Mouse (Mus musculus): Measurements from ENCODE around the gene Lpp.

Gene Lpp

DNA sequence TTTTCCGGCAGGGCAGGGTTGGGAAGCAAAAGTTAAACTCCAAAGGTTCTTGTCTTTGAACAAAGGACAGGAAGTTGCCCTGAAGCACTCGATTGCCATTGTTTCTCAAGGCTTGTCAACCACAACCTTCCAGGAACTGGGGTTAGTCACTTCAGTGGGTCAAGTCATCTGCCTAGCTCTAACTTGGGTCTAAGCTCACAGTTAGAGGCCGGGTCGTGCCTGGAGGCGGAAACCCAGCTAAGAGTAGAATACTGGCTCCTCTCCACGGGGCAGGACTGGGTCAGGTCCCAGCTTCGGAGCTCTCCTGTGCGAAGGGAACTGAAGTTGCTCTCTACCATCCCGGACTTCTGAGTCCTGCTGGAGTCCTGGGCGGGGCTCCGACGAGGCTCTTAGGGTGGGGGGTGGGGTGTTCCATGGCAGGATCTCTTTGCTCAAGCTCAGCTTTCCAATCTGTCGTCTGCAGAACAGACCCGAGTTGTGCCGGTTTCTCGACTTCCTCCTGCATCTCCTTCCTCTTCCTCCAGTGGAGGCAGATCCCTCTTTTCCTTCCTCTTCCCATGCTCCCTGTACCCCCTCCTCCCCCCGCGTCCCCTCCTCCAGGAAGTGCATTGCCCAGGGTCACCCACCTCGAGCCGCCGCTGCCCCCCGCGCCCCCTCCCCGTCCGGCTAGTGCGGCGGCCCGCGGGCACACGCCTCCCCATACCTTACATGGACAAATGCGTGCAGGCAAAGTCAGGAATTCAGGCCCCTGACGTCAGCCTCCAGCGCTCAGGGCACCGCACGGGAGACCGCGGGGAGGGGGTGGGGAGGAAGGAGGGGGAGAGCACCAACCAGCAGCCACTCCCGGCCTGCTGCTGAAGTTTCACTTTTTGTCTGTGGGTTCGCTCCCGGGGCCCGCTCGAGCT lies at the start of gene Lpp:
TSS of gene Lpp (plus strand) at position 857 of the 905 bp plus-strand sequence.
- DNase-seq = peak; percentile 67

DNA sequence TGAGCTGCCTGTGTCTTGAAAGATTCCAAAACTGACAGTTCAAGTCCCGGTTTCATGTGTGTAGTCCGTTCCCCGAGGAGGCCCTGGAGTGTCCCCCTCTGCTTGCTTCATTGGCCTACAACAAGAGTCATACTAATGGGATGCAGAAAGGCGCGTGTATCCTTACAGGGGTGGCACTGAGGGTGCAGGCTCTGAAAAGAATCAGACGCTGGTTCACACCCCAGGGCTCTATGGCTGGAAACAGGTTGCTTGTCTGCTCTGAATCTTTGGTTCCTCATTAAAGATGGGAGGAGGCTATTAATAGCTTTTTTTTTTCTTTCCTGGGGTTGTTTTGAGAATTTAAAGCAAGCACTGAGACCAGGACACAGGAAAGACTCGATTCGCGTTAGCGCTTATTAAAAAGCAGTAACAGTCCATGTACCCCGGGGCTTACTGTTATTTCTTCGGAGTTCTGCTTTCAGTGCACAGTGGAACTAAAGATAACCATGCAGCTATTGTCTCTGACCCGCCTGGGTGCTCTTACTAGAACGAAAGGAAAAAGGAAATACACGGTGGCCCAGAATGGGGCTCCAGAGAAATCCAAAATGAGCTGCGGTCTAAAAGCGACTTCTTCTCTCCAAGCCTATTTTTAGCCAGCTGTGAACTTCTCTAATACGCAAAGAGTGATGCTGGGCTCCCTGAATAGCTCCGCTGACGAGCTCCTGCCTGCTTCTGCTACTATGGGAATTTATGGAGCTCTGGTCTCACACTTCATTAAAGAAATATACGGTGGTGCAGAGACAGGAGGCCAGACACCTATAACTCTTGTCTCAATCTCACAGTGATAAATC lies 45.5 kb upstream of the Lpp start:
- DNase-seq = peak; percentile 23

DNA sequence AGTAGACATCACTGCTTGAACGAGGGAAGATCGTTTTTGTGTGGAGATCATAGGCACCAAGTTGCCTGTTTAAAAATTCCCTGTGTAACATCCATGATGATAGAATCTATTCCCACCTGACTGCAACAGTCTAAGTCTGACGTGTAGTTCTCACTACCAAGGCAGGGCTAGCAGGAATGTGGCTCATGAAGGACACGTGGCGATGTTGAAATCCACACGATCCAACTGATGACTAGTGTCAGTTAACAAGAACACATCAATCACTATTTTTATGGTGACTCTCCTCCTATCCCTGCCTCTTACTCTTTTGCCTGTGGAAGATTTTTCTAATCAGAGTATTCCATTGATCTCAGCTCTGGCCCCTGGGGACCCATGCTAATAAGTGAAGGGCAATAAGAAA lies 43.0 kb upstream of the Lpp start:
- DNase-seq = no peak

DNA sequence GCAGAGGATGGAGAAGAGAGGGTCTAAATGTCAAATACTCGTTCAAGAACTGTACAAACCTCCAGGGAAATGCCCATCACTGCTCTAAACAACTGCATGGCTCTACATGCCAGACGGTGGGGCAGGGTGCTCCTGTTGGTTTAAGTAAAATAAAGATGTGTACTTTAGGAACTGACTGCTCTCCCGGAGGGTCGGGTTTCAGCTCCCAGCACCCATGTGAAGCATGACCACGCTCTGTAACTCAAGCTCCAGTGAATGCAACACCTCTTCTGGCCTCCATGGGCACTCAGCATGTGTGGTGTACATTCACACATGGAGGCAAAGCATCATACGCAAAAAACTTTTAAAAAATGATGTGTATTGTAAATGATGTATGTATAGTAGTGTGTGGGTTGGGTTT lies 42.6 kb upstream of the Lpp start:
- DNase-seq = no peak

DNA sequence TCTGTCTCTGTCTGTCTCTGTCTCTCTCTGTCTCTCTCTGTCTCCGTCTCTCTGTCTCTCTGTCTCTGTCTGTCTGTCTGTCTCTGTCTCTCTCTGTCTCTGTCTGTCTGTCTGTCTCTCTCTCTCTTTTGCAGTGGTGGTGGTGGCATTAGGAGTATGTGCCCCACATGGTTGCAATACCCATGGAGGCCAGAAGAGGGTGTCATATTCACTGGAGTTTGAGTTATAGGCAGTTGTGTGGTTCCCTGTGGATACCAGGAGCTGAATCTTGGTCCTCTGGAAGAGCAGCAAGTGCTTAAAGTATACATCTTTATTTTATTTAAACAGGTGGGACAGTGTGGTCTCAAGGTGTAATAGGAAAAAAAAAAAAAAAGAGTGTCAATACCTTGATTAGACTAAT lies 41.5 kb upstream of the Lpp start:
- DNase-seq = no peak

DNA sequence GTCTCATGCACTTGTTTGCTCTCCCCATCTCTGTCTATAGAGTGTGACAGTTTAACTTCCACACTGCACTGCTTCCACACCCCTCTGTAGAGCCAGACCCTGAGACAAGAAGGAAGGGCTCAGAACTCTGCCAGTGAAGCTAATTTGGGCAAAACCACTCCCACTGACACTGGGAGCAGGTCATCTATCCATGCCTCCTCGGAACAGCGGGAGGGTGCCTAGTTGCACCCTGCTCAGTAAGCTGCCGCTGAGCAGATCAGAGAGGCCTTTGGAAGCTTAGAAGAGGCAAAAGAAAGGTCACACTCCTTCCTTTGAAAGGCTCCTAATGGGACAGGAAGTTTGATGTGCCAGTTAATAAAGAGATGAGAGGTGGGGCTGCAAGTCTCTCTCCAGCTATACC lies 39.5 kb upstream of the Lpp start:
- DNase-seq = no peak

DNA sequence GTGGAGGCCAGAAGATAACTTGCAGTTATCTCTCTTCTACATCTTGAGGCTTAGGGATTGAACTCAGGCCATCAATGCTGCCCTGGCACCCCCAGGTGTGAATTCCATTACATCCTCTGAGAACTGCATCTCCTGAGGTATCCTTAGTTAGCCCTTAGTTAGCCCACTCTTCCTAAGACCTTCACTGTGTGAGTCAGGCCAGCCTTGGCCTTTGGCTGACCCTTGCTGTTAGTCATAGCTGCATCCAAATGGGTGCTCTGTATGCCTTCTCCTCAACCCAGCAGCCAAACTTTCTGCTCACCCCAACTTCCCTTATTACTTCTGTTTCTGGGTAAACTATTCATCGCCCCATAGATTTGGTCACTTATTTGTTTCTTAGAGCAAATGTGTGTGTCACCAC lies 31.6 kb upstream of the Lpp start:
- no peak for DNase-seq

DNA sequence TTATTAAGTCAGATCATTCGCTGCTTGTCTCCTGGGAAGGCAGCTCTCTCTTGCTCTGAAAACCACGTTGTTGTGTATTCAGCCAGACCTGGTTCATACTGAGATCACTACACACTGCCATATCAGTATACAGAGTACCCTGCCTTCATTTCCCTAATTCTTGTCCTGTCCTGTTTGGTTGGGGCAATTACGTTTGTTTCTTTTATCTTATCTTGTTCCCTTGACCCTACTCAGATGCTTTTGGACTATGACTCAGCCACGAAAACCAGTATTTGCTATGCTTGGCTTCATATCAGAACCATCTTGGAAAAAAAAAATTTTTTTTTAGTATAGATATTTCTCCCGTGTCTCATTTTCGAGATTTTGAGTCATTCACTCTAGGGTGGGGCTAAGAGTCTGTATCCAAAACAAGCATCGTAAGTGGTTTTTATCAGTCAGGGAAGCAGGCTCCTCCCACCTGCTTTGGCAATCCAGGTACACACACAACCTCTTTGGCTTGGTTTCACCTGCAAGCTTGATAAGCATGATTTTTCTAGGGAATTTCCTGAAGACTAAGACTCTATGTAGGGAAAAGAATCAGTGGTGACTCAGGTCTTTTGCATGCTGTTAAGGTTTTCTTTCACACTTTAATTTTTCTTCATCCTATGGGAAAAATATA lies 29.1 kb upstream of the Lpp start:
- DNase-seq = no peak

DNA sequence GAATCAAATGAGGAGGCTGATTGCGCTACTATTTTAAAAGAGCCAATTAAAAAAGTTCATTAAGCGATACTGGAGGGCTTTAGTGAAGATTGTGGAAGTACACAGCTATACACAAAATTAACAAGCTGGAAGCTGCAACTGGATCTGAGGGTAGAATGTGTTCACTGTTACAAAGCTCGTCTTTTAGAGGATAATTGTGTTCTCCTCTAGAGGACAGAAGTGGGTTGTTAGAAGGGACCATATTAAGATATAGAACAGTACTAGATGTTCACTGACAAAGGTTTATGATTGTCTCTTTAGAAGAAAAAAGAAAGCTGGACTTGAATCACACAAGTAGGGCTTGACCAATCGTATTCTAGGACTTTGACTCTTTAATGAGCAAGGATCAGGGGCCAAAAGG lies 27.4 kb upstream of the Lpp start:
- no peak for DNase-seq

DNA sequence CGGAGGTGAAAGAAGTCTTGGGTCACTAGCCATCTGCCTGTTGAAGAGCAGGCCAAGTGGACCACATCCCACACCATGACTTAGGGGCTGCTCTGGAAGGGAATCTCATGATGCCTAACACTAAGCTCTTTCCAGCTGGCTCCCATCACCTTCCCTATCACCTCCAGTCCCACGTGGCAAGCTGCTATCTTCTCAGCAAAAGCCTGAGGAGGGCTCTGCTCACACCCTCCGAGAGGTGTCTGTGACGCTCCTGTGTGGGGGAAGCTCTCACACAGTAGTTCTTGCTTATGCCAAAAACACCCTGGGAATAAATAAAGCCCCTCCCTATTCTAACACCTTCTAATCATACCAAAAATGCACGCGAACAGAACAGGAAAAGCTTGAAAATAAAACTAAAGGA lies 26.2 kb upstream of the Lpp start:
- no peak for DNase-seq

DNA sequence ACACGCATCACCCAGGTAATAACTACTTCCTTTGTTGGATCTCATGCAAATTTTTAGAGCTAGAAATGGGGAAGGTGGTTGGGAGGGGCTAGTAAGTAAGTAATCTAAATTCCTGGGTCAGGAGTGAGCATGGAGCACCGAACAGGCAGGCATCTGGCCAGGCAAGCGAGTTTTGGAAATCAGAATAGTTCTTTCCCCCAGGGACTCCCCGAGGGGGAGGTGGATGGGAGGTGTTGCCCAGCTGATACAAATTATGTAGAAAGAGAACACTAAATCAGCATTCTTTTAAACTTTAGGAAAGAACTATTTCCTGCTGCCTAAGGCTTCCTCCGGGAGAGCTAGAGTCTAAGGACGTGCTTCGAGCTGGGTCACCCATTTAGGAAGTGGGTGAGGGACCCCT lies 25.8 kb upstream of the Lpp start:
- DNase-seq = no peak

DNA sequence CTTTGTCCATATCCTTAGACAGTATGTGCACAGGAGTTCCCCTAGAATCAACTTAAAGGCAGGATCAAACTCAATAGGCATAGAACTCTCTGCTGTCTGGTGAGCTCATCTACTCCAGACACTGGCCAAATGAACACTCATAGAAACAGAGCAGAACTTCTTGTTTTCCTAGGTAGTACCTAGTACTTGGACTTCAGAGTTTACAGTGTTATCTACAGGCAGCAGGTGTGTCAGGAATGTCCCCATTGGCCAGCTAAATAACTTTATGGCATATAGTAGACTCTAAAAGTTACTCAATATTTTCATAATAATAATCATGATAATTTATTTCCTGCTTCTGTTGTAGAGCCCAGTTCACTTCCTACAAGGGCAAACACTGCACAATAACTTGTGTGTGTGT lies 16.8 kb upstream of the Lpp start:
- no peak for DNase-seq

DNA sequence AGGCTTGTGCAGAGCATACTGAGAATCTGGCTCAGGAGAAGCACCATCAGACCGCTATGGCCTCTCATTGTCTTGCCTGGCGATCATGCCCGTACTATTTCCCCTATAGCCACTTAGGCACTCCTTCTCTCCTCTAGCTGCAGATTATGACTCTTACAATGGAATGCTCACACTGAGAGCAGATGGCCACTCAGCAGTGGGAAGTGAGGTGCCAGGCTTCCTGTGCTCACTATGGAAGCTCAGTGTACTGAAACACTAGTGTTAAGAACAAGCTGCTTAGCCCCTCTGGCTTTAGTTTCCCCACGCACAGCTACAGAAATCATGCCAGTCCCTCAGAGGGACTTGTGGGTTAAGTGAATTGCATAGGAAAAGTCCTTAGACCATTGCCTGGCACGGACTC lies 2.7 kb upstream of the Lpp start:
- DNase-seq = no peak

DNA sequence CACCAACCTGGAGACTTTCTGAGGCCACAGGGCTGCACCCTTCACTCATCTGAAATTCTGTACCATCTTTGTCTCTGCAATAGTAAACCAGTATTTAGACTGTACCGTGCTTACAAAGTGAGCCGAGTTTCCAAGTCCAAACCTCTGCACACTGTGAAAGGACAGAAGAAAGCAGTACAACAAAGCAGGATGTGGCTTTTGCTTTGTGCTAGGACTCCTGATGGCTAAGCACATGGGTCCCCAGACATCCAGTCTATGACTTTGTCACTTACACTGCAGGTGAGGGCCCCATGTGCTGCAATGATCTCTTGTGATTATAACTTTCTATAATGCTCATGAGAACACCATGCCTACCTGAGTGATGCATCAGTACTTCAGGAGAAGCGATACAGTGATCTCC lies 2.2 kb upstream of the Lpp start:
- peak; percentile 22 for DNase-seq

DNA sequence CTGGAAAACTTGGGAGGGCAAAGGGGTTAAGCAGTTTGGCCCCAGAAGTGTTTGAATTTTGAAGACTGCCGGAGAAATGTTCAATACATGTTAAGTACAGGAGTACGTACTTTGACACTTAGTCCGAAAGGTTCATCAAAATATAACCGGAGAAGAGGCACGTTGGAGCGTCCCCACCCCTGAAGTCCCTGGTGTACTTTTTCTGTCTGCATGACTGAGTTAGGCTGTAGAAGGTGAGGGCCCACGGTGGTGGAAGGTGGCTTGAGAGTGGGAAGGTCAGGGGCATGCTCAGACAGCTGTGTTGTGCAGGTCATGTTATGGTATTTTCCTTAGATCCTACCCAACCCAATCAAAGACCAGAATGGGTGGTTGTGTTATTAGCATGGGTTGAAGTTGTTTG lies 1.4 kb upstream of the Lpp start:
- DNase-seq = no peak

DNA sequence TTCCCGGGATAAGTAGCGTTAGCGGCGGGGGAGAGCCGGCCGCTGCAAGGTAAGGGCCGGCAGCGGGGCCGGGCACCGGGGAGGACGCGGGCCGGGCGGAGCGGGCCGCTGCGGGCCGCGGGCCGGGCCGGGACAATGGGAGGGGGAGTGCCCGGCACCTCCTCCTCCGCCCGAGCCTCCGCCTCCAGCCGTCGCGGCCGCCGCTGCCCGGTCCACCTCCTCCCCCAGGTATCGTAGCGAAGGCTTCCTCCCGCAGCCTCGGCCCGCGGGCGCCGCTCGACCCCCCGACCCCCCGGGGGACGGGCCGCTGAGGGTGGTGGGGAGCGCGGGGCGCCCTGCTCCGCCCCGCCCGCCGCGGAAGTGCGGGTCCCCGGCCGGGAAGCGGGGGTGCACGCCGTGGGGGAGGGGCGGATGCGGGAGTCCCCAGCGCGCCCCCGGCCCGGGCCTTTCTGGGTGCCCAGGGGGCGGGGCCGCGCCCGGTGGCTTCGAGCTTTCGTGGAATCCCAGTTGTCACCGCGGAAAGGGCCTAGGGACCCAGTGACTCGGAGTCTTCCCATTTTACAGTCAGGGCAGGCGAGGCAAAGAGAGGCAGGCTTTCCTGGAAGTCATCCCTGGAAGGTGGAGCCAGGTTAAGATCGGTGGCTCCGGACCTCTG lies 376 bp downstream of the Lpp start:
- peak; percentile 87 for DNase-seq

DNA sequence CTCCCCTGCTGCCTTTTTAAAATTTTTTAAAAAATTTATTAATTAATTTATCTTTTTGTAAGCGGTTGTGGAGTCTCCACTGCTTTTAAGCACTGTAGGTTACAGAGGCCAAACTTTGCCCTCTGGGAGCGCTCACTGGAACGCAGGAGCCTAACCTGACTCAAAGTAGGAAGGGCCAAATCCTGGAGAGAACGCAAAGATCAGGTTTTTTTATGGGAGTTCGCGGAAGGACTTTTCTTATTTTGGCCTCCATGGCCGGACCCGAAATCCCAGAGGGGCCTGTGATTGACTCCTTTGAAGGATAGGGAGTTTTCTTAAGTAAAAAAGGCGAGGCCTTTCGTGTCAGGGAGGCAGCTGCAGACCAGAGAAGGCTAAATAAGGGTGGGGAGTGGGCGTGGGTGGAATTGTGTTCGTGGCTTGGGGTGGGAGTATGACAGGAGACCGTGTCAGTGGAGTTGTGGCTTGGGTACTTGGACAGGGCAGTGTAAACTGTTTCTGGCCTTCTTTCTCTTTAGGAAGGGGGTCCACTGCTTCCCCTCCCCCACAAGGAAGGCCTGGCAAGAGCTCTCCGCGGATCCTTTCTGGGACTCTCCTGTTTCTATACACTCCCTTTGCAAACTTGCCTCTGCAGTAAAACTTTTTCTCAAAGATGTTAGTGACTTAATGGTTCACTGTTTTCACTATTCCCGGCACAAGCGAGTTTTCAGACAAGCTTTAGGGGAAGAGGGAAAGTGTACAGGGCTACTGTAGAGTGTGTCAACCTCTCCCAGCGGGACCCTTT lies 1.1 kb downstream of the Lpp start:
- peak; percentile 30 for DNase-seq

DNA sequence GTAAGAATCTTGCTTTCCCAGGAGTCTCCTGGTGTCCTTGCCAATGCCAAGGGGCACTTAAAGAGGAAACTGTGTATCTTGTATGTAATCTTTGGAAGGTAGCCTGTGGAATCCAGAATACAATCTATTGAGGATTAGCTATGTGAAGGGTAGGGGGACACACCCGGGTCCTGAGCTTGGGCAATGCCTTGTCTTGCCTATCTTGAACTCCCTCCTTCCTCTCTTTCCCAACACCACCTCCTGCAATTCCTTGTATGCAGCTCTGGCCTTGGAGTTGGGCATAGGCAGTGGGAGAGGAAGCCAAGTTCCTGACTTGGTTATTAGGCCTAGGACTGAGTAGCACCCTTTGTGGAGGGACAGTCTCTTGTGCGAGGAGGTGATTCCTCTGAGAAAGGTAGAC lies 1.8 kb downstream of the Lpp start:
- DNase-seq = no peak

DNA sequence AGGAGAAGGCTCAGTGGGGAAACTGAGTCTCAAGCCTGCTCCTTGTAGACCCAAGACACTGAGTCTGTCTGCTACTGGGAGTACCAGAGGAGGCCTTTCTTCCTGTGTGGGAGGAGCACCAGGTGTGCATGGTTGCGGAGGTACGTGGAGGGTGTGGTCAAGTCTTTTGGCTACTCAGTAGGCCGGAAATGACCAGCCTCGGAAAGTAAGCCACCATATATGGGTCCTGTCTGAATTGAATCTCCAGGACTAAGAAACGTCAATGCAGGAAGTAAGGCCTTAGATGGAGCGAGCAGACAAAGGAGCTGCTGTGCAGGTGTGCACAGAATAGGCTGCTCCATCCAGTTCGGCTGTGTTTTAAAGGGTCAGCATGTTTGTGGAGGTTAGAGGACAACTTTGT lies 3.2 kb downstream of the Lpp start:
- no peak for DNase-seq

DNA sequence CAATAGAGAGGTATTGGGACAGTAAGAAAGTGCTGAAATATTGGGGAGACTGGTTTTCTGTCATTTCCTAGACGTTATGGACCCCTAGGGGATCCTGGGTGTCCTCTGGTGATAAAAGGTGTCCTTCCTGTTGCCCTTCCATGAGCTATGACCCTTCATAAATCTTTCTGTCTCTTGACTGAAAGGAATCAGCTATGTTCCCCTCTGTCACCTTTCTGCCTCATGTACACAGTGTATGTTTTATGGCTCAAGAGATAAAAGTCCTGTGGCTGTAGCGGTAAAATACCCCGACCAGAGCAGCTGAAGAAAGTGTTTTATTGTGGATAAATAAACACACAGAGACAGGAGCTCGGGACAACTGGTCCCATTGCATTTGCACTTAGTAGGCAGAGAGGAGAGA lies 5.2 kb downstream of the Lpp start:
- DNase-seq = no peak

DNA sequence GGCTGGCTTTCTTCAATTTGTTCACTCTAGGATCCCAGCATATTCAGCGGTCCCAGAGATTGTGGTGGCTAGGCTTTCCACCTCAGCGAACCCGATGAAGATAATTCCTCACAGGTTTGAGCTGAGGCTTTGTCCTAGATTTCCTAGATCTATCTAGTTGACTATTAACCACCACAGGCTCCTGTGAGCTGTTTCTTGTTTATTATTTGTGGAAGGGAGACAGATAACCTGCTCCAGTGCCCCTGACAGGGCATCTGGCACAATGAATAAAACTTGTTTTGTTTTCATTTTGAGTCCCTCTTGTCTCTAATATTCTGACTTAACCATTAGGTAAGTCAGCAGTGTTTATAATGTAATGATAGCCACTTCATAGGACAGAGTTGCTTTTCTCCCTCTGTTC lies 5.6 kb downstream of the Lpp start:
- DNase-seq = no peak

DNA sequence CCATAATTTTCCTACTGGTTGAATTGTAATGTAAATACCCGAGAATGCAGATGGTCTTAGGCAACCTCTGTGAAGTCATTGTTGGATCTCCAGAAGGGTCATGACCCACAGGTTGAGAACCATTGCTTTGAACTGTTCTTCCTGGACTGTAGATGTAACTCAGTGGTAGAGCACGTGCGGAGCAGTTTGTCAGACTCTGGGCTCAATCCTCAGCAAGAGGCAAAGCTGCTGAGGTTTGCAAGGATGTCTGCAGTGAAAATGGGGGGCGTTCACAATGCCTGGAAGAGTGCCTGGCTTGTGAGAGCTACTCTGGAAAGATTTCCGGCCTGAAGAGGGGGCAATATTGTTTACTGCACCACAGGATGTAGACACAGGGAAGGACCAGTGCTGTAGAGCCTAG lies 6.2 kb downstream of the Lpp start:
- no peak for DNase-seq
